ENCODE assay signal across 27 mouse cellular contexts in the genomic region with DNA sequence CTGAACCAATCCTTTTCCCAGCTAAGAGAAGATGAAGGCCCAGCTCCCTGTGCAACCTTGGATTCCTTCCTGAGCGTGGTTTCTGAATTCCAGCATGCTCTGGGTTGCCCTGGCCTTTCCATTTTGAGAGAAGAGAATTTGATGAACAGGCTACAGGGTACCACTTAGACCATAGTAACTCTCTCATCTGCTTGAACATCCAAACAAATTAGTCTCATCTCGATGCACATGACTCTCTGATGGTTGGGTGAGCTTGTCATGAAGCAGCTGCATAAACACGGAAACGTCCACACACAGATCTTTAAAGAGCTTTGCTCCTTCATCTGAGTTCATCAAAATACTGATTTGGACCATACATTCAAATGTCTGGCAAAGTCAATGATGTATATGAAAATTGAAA.
"Had no signal": no experiment of that assay in that cellular context is flagged by ENCODE, and none has a peak within 500 bp of the region (broad histone marks: within the 10 kb centered on the region; RNA-seq: fewer than 3 reads in every experiment).

No protein-coding gene starts in this region.

- H3K9ac ChIP-seq: heart, embryonic 13.5 days; heart, embryonic 15.5 days; hindbrain, embryonic 12.5 days; hindbrain, embryonic 14.5 days; intestine, embryonic 15.5 days; limb, embryonic 12.5 days; liver, embryonic 14.5 days had no signal

- H3K9me3 ChIP-seq: heart, embryonic 13.5 days; heart, embryonic 15.5 days; hindbrain, embryonic 10.5 days; hindbrain, embryonic 12.5 days; intestine, embryonic 15.5 days; limb, embryonic 10.5 days; limb, embryonic 12.5 days had no signal

- H3K4me3 ChIP-seq: gastrocnemius, adult 2 months; heart, adult 2 months; heart, embryonic 13.5 days; heart, embryonic 15.5 days; hindbrain, embryonic 10.5 days; hindbrain, embryonic 12.5 days; intestine, embryonic 15.5 days; layer of hippocampus, adult 2 months; left cerebral cortex, adult 2 months; limb, embryonic 10.5 days; limb, embryonic 12.5 days had no signal

- DNase-seq: gastrocnemius, adult 2 months; gastrocnemius, postnatal 10 days; gastrocnemius, postnatal 25 days; heart, adult 2 months; heart, postnatal 14 days; heart, postnatal 36 days; kidney, adult 18-20 months; kidney, adult 8-10 months; kidney, postnatal 25 days; kidney, postnatal 4 days; liver had no signal

- H3K27me3 ChIP-seq: heart, embryonic 15.5 days; hindbrain, embryonic 12.5 days; intestine, embryonic 15.5 days; limb, embryonic 12.5 days had no signal

- H3K36me3 ChIP-seq: heart, embryonic 13.5 days; heart, embryonic 15.5 days; hindbrain, embryonic 10.5 days; hindbrain, embryonic 12.5 days; intestine, embryonic 15.5 days; limb, embryonic 10.5 days; limb, embryonic 12.5 days had no signal

- ATAC-seq: hindbrain, embryonic 16.5 days; inflammation-experienced regulatory T-cells, adult 6 months; intestine, embryonic 15.5 days; intestine, postnatal 0 days had no signal

- H3K27ac ChIP-seq: gastrocnemius, adult 2 months; heart, adult 2 months; heart, embryonic 13.5 days; heart, embryonic 15.5 days; hindbrain, embryonic 10.5 days; hindbrain, embryonic 12.5 days; intestine, embryonic 15.5 days; layer of hippocampus, adult 2 months; left cerebral cortex, adult 2 months; limb, embryonic 10.5 days; limb, embryonic 12.5 days; liver, embryonic 14.5 days had no signal

- H3K4me2 ChIP-seq: heart, embryonic 11.5 days; heart, embryonic 13.5 days; heart, embryonic 15.5 days; hindbrain, embryonic 12.5 days; hindbrain, embryonic 14.5 days; intestine, embryonic 15.5 days; limb, embryonic 12.5 days; liver, embryonic 11.5 days had no signal

- H3K4me1 ChIP-seq: heart, embryonic 13.5 days; heart, embryonic 15.5 days; intestine, embryonic 15.5 days; limb, embryonic 12.5 days had no signal
